Mouse (Mus musculus) skeletal muscle tissue, adult 2 months (tissue): ENCODE results near the gene Abcb1a.

Experiments used
- DNase-seq: peaks from one replicate; pipeline ENCODE4 v3.0.0-alpha.2; 2012; ENCODE audit warnings: low read depth, low spot score

Abcb1a gene

DNA sequence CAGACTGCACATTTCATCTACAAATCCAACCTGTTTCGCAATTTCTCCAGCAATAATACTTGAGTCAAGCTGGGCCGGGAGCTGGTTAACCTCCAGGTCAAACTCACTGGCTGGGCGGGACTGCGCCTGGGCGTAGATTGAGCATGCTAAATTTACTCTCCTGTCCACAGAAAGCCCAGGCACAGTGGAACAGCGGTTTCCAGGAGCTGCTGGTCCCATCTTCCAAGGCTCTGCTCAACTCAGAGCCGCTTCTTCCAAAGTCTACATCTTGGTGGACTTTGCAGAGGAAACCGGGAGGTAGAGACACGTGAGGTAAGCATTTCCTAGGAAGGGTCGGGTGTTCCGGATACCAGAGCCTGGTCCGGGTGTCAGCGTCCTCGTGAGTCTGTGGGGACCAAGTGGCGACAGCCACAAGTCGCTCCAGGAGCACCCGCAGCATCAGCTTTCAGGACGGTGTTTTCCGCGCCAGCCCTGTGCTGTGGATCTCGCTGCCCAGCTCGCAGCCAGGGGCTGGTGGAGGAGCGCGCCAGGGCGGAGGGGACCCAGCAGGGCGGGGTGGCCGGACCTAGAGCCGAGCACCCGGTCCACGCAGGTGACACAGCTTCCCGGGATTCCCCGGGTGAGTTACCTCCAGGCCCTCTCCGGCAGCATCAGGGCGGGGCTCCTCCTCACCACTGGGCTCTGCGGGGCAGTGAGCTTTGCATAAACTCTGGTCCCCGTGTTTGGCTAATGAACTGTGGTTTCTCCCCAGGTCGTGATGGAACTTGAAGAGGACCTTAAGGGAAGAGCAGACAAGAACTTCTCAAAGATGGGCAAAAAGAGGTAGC, at the start of gene Abcb1a:
Gene Abcb1a, plus strand, starts transcription at position 167 of the 827 bp plus-strand sequence.
- peak; percentile 9 for DNase-seq

DNA sequence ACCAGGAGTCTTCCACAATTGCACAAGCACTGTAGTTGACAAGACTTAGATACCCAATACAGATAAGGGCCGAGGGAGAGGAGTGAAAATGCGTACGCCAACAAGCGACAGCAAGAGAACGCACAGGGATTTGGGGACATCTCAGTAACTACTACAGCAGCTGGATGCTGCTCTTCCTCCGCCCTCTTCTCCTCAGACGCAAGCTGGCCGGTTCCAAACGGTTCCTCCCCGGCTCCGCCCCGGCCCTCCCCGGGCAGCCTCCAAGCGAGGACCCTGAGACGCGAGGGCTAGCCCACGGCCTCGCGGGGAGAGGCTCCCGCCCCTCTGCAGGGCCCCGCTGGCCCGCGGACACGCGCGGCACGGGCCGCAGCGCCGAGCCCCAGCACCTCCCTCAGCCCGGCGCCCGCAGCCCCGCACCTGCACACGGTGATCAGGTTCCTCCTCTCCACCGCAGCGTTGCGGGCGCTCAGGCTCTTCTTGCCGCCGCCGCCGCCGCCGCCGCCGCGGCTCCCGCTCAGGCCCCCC, 37.7 kb upstream of the Abcb1a start:
- DNase-seq = no peak

DNA sequence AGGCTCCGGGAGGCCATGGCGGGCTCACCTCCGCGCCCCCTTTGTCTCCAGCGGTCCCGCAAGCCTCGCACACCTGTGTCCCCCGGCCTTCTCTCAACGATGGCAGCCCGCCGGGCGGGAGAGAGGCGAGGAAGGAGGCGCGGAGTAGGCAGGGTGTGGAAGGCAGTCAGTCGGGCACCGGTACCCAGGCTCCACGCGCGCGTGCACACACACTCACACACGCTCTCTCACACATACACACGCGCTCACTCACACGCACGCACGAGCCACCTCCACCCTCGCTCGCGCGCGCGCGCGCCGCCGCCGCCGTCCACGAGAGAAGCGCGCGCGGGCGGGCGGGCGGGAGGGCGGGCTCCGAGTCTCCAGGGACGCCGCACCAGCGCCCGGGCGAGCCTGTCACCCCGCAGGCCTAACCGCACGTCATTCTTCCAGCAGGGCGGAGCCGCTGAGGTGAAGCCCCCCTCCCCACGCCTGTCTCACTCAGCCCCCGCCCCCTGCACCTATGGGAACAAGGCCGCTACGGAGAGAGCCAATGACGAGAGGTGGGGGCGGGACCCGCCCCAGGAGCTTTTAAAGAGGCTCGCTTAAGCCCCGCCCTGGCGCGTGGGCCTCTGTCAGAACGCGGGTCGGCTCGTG, 37.2 kb upstream of the Abcb1a start, which contains the start of gene Rundc3b:
Gene Rundc3b, minus strand, starts transcription at position 357 of the 636 bp plus-strand sequence.
- DNase-seq = peak; percentile 35

DNA sequence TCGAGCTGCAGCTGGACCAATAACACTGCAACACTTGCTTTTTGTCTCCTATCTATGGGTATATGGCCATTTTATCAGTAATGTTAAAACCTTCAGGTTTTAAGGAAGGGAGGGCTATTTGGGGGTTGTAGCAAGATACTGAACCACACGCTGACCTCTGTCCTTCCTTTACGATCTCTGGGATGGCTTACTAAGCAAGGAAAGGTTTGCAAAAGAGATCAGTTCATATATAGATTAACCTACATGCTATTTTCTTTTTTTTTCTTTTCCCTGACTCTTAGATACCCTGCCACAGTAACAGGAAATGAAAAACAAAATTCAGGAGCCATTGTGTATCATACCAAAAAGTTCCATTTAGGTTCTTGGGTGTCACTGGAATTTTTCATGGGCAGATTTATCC, 27.0 kb upstream of the Abcb1a start:
- DNase-seq = no peak

DNA sequence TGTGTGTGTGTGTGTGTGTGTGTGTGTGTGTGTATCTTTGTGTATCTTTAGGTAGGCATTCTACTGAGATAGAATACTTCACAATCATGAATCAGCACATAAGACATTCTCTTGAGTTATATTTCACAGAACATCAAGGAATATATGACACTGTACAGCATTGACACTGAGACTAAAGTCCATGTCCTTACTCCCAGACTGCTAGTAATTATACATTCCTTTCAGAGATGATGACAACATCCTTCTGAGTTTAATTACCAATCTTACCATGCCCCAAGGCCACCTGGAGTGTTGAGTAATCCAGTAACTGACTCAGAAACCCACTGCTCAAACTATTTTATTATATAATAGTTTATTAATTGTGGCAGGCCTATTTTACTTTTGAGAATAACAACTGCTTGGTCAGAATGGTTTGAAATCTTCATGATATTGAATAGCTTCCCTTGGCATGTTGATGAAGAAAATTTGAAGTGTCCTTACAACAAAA, 25.3 kb upstream of the Abcb1a start:
- DNase-seq = no peak

DNA sequence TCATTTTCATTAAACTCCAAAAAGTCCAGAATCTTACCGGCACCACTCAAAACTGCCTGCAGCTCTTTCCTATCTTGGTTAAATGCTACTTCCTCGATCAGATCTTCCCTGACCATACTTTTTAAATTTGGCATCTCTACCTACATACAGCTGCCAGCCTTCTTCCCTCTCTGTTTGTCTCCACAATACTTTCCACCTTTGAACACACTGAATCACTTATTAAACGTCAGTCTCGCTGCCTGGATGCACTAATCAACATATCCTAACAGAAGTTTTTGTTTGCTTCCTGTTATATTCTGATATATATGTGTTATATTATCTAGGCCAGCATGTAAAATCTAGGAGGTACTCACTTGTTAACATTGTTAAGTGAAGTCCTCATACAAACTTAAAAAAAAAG, 11.6 kb upstream of the Abcb1a start:
- no peak for DNase-seq

DNA sequence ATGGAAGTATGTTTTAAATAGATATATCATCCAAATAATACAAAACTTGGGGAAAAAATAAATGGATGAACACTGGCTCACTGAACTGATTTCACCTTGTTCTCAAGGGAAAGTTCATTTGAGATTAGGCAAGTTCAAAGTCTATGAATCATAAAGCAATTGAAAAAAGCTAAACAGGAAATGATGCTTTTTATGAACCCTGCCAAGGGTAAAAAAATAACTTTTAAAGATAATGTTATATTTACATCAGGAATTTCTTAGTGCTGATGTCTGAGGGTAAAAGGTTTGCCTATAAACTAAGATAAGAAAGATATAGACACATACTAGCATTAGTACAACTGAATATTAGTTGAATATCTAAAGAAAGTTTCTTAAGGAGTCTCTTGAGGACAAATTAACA, 11.1 kb upstream of the Abcb1a start:
- no peak for DNase-seq

DNA sequence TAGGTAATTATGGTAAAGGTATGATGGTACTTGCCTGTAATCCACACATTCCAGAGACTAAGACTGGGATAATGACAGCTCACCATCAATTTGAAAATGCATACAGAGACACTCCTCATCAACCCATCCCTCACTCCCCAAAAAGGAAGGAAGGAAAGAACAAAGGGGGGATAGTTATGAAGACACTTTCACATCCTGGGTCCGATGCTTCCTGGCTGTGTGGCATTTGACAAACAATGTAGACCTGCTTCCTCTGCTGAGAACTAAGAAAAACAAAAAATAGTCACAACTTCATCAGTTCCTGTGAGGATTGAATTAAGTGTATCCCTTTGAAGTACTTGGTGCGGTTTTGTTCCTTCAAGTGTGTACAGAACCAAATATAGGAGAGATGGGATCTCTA, 7.8 kb upstream of the Abcb1a start:
- no peak for DNase-seq

DNA sequence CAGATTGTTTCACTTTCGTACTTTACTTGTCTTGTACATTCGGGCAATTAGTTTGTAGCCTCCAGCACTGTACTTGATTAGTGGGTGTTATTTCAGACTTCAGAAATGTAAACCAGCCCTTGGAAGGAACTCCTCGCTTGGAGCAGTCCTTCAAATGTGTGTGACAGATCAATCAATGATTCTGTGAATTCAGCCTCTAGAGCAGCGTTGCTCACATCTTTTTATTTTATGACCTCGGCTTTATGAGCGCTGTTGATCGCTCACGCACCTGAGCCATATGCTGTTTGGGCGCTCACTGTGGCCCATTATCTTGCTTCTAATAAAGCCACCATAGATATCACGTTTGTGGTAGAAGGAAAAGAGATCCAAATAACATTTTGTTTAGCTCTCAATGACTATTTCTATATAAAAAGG, 868 bp downstream of the Abcb1a start:
- no peak for DNase-seq

DNA sequence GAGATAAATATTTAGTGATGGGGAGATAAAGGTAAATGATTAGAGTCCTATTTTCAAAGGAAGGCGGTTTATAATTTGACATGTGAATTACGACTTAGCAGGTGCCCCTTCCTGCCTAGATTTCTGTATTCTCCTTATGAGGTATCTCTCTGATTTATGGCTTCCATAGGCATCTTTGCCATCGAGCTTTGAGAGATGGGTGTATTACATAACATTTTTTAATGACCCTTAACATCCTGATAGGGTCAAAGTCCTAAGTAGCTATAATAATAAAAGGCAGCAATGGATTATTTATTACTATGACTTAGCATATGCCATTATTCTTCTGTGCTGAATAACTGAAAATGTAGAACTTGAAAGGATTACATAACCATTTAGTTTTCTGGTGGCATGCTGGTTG, 4.8 kb downstream of the Abcb1a start:
- DNase-seq = no peak

DNA sequence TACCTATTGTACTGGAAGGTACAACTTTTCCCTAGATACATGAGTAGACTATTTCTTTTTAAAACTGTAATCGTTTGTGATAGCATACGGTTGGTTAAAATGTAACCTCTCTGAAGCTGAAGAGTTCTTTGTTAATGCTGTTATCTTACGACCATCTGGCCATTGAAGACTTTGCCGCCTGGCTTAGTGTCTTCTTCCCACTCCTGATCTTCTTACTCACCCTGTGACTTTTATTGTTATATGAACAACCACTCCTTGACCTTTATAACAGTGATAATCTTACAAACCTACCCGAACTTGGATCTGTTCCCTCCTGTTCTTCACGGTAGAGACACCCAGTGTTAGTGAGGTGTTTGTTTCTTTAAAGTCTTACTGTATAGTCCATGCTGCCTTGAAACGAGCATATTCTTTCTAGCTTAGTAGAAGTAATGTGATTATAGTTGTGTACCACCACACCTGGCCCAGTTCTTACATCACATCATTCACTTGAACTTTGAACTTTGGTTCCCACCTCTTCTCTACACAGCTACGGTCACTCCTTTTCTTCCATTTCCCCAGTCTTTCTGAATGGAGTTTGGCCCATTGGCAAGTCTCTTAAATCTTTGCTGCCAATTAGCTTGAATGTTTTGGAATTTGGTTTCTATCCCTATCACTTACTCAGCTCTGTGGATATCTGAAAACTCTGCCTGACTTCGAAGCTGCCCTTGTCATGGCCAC, 8.0 kb downstream of the Abcb1a start:
- no peak for DNase-seq

DNA sequence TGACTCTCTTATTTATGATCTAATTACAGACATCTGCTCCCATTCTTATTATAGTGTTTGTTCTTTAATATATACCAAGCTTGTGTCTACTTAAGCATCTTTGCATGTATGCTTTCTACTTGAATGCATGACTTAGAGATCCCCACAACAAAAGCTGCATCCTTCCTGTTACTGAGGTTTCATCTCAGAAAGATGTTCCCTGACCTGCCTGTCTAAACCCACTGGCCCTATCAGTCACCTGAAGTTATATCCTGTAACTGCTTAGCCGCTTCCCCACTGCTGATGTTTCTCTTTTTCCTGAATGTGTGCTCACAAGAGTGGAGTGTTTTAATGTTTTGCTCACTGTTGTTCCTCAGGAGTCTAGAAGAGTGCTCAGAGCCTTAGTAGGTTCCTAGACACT, 9.7 kb downstream of the Abcb1a start:
- DNase-seq = no peak

DNA sequence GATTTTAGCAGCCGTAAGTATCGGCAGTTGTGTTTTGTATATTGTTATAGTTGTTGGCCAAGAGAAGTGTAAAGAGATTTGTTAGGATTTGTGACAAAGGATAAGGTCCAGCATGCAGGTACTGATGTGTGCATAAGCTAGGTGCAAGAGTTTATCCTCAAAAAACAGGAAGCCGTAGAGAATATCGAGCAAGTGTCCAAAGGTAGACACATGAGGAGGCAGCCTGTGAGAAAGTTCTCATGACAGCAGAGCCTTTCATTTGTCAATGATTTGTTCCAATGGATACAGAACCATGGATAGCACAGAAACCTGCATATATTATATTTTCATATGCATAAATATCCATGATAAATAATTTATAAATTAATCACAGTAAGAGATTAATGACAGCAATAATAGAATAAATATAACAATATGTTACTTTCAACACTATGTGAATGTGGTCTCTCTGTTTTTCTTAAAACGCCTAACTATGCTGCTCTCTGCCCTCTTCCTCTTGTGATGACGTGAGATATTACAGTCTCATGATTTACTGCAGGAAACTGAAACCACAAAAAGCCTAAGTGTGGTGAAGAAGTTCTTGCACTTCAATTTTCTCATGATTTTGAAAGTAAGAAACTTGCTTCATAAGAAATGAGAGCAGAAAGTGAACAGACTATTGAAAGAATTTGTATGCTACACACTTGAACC, 15.5 kb downstream of the Abcb1a start:
- peak; percentile 5 for DNase-seq

DNA sequence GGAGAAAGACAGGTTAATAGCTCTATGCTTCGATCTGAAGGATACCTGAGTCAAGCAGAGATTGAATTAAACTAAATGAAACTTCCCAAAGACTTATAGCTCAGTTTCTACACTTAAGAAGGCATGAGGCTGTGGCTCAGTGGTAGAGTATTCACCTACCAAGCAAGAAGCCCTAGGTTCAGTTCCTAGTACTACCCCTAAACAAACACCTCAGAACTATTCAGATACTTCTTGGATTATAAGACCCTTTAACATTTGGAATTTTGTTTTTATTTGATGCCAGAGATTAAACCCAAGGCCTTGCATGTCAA, 16.0 kb downstream of the Abcb1a start:
- no peak for DNase-seq

DNA sequence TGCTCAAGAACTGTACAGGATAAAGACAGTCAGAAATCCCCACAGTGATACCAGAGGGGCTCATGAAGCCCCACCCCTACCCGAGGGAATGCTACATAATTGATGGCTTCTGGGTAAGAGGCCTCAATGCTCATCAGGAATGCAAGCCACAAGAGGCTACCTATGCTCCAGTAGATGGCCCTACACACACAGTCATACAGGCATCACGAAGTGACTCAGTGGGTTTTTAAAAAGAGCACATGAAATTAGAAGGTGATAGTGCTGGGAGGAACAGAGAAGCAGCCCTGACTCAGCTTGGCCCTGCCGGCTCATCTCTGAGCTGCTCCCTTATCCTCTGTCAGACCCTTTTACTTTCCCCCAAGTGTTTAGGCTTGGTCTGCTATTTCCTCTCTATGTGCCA, 21.3 kb downstream of the Abcb1a start:
- no peak for DNase-seq

DNA sequence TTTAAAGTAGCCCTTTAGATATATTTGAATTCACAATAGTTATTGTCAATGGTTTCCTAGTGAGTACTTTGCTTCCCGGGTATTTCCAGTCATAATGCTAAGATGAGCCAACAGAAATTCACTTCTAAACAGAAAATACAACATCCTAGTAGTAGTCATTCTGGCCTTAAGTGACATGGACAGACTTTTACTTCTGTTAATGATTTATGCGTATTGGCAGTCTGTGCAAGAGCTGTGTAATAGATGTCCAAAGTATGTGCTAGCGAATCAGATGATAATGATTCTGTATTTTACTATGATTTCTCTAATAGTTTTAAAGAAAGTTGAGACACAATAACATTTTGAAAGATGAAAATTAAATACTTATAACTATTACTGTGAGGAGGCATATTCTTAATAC, 23.8 kb downstream of the Abcb1a start:
- DNase-seq = no peak

DNA sequence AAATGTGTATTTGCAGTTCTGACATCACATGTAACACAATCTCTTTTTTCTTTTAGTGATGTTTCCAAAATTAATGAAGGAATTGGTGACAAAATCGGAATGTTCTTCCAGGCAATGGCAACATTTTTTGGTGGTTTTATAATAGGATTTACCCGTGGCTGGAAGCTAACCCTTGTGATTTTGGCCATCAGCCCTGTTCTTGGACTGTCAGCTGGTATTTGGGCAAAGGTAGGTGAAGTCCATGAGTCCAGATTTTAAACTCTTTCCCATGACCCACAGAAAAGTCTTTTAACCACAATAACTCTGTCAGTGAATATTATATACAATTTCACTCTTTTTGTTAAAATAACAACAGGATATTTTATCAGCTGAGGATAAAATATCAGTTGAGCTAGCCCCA, 26.2 kb downstream of the Abcb1a start:
- no peak for DNase-seq

DNA sequence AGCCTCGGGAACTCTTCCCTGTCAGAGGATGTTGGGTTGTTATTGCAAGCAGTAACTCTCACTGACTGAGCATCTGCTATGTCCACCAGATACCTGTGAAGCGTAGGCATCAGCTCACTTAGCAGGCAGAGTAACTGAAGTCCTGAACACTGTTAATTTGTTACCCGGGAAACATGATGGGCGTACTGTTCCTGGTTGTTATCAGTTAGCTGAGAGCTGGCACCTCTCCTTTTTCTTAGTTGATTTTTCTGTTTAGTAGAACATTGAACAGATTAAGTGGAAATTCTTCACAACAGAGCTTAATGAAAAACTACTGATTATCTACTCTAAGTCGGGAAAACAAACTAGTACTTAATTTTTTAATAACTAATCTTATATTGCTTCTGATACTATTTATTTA, 27.7 kb downstream of the Abcb1a start:
- DNase-seq = no peak

DNA sequence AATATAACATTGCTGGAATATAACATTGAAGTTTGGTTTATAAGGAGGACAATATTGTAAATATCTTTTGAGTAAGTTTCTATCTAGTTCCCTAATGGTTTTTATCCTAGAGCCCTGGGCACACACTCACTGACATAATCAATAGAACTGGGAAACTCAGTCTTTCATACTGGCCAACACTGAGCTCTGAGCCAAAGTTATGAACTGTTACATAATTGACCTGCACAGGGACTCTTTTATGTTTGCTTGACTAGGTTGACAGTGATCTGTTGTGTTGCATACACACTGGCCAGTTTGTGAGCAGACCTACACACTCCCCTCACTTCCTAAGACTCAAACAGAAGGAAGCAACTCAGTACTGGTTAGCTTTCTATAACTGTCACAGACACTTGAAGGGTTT, 56.2 kb downstream of the Abcb1a start:
- DNase-seq = no peak

DNA sequence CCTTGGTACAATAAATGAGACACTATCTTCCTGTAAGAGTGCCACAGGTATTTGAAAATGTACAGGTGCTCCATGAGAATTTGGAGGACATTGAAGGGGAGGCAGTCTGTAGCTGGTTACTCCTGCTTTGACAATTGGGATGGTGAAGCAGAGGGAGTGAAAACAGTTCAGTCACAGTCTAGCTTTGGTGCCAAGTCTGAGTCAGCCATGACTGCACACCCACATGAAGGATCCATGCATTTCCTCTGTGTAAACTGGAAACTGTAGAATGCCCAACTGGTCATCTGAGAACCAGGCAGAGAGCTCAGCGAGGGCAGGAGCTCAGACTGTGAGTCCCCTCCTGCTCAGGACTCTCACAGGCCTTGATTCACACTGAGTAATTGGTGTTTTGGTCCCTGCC, 59.7 kb downstream of the Abcb1a start:
- DNase-seq = no peak

DNA sequence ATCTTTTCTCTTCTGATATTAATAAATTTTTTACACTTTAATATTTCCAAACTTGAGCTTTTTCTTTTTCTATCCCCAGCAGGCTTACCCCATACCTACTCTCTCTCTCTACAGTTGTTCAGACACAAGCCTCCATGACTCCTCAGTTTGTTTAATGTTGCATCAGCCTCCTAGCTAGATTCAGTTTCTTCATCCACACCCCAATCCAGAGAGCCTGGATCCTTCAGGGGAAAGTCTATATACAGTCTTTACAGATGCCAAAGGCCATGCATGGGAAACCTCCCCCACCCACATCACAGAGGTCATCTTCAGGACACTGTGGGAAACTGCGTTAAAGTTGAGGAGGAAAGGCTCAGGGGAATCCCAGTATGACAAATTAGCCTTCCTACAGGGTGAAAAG, 62.3 kb downstream of the Abcb1a start:
- no peak for DNase-seq

DNA sequence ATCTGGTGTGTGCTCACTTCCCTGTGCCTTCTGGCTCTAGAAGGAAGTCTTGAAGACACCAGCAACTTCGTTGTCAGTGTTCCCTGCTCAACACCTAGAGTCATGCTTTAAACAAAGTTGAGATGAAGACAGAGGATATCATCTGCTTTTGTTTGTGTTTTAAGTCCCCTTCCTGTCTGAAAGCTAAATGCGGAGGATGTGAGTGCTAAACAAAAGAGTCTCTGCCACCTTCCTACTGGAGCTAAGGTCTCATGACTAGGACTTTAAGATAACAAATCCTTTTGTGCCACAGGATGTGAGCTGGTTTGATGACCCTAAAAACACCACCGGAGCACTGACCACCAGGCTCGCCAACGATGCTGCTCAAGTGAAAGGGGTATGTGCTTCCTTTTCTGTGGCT, 63.0 kb downstream of the Abcb1a start:
- DNase-seq = no peak
